Comparison of ENCODE assay signal across 8 mouse cellular contexts in the genomic region with DNA sequence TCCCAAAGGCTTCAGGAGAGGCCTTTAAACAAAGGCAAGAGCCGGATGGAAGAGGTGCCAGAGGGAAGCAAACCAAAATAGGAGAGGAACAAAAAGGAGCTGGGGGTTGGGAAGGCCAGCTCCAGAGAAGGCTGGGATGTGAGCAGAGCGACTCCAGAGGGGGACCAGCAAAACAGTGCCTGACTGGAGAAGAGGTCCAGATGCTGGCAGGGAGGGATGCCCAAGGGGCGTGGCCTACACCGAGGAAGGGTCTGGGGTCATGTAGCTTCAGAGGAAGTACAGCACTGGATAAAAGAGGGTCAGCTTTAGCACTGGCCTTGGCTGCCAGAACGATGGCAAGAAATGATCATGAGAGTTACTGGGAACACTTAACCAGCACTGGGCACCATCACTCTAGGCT. TPM values are rescaled to one million over a fixed set of nuclear protein-coding genes. Genes with fewer than 3 reads are reported as not detected.
A peak's percentile ranks its signal among the peaks of the same experiment; 100 is the strongest.
DNase-seq lines count a peak whose midpoint lies in the region; ATAC-seq and TF ChIP-seq lines count a peak whose summit lies in the region.

No protein-coding gene starts in this region.

- 33% methylated on average over 5 of the region's 5 CpGs for WGBS in forebrain, embryonic 15.5 days
- WGBS in forebrain, embryonic 11.5 days = 34% methylated on average over 5 of the region's 5 CpGs
- 31% methylated on average over 5 of the region's 5 CpGs for WGBS in midbrain, embryonic 10.5 days
- WGBS in midbrain, embryonic 15.5 days = 40% methylated on average over 5 of the region's 5 CpGs
- 22% methylated on average over 5 of the region's 5 CpGs for WGBS in hindbrain, postnatal 0 days
- WGBS in neural tube, embryonic 15.5 days = 26% methylated on average over 5 of the region's 5 CpGs
- WGBS in midbrain, embryonic 11.5 days = 39% methylated on average over 5 of the region's 5 CpGs

- H3K36me3 ChIP-seq in forebrain, embryonic 15.5 days = no peaks in the 10 kb centered on the region
- H3K36me3 ChIP-seq in forebrain, embryonic 11.5 days (ENCODE audit: control insufficient read depth, insufficient read depth, low read length) = no peaks in the 10 kb centered on the region
- H3K36me3 ChIP-seq in midbrain, embryonic 10.5 days = no peaks in the 10 kb centered on the region
- H3K36me3 ChIP-seq in midbrain, embryonic 15.5 days (replicated peaks) = no peaks in the 10 kb centered on the region
- no peaks in the 10 kb centered on the region for H3K36me3 ChIP-seq in hindbrain, postnatal 0 days (ENCODE audit: insufficient read depth, low read length)
- no peaks in the 10 kb centered on the region for H3K36me3 ChIP-seq in neural tube, embryonic 15.5 days
- H3K36me3 ChIP-seq in midbrain, embryonic 11.5 days (ENCODE audit: control insufficient read depth, insufficient read depth, low read length) = no peaks in the 10 kb centered on the region

- ATAC-seq in forebrain, embryonic 15.5 days (replicated peaks) = no peak
- ATAC-seq in forebrain, embryonic 11.5 days (replicated peaks; ENCODE audit: low FRiP score) = no peak; the same call in 1 of the 2 replicates
- no peak for ATAC-seq in midbrain, embryonic 15.5 days (replicated peaks)
- no peak for ATAC-seq in hindbrain, postnatal 0 days
- ATAC-seq in neural tube, embryonic 15.5 days (ENCODE audit: low FRiP score) = no peak
- no peak for ATAC-seq in midbrain, embryonic 11.5 days (ENCODE audit: low FRiP score)

- peak overlapping the region; percentile 43 for H3K27ac ChIP-seq in forebrain, embryonic 15.5 days (replicated peaks)
- H3K27ac ChIP-seq in forebrain, embryonic 11.5 days (ENCODE audit: low read depth, low read length) = no peak overlapping the region
- H3K27ac ChIP-seq in midbrain, embryonic 10.5 days (replicated peaks) = peak overlapping the region; percentile 49
- H3K27ac ChIP-seq in midbrain, embryonic 15.5 days = no peak overlapping the region
- H3K27ac ChIP-seq in hindbrain, postnatal 0 days = peak overlapping the region; percentile 57; the same call in 1 of the 2 replicates
- H3K27ac ChIP-seq in neural tube, embryonic 15.5 days (replicated peaks) = 0 out of 2 replicates have a peak overlapping the region, but pooled peaks have one; percentile 62
- no peak overlapping the region for H3K27ac ChIP-seq in midbrain, embryonic 11.5 days (ENCODE audit: low read depth, low read length)

- H3K4me3 ChIP-seq in forebrain, embryonic 15.5 days = no peak overlapping the region
- no peak overlapping the region for H3K4me3 ChIP-seq in forebrain, embryonic 11.5 days (ENCODE audit: low read depth, low read length)
- no peak overlapping the region for H3K4me3 ChIP-seq in midbrain, embryonic 10.5 days
- H3K4me3 ChIP-seq in midbrain, embryonic 15.5 days = no peak overlapping the region
- no peak overlapping the region for H3K4me3 ChIP-seq in hindbrain, postnatal 0 days (ENCODE audit: low read length)
- no peak overlapping the region for H3K4me3 ChIP-seq in neural tube, embryonic 15.5 days (replicated peaks)
- no peak overlapping the region for H3K4me3 ChIP-seq in midbrain, embryonic 11.5 days (ENCODE audit: low read depth, low read length)

- H3K9me3 ChIP-seq in forebrain, embryonic 15.5 days = no peaks in the 10 kb centered on the region
- no peaks in the 10 kb centered on the region for H3K9me3 ChIP-seq in forebrain, embryonic 11.5 days (ENCODE audit: control insufficient read depth, low read length)
- H3K9me3 ChIP-seq in midbrain, embryonic 10.5 days (replicated peaks) = no peaks in the 10 kb centered on the region
- H3K9me3 ChIP-seq in midbrain, embryonic 15.5 days = no peaks in the 10 kb centered on the region
- H3K9me3 ChIP-seq in hindbrain, postnatal 0 days (ENCODE audit: low read length) = no peaks in the 10 kb centered on the region
- H3K9me3 ChIP-seq in neural tube, embryonic 15.5 days (replicated peaks) = no peaks in the 10 kb centered on the region
- H3K9me3 ChIP-seq in midbrain, embryonic 11.5 days (ENCODE audit: control insufficient read depth, low read length) = no peaks in the 10 kb centered on the region

- peaks cover 34% of the 10 kb centered on the region for H3K4me1 ChIP-seq in forebrain, embryonic 15.5 days
- H3K4me1 ChIP-seq in forebrain, embryonic 11.5 days (replicated peaks; ENCODE audit: control insufficient read depth, insufficient read depth, low read length) = peaks cover 16% of the 10 kb centered on the region
- peaks cover 44% of the 10 kb centered on the region for H3K4me1 ChIP-seq in midbrain, embryonic 10.5 days
- peaks cover 31% of the 10 kb centered on the region for H3K4me1 ChIP-seq in midbrain, embryonic 15.5 days
- H3K4me1 ChIP-seq in hindbrain, postnatal 0 days (ENCODE audit: insufficient read depth, low read length) = peaks cover 27% of the 10 kb centered on the region
- H3K4me1 ChIP-seq in neural tube, embryonic 15.5 days = peaks cover 58% of the 10 kb centered on the region
- H3K4me1 ChIP-seq in midbrain, embryonic 11.5 days (ENCODE audit: control insufficient read depth, insufficient read depth, low read length) = peaks cover 6% of the 10 kb centered on the region

- no peak for DNase-seq in forebrain, embryonic 11.5 days (ENCODE audit: low spot score)
- DNase-seq in midbrain, embryonic 10.5 days (ENCODE audit: low spot score) = no peak
- no peak for DNase-seq in hindbrain, postnatal 0 days (ENCODE audit: low spot score)
- DNase-seq in adrenal gland, adult (ENCODE audit: inconsistent age in 2 of 2, low spot score in 1 of 2) = no peak
- no peak for DNase-seq in midbrain, embryonic 11.5 days (ENCODE audit: low spot score, missing footprints)

- no peak overlapping the region for H3K4me2 ChIP-seq in forebrain, embryonic 15.5 days (replicated peaks)
- no peak overlapping the region for H3K4me2 ChIP-seq in forebrain, embryonic 11.5 days (ENCODE audit: low read depth, low read length, severe bottlenecking)
- no peak overlapping the region for H3K4me2 ChIP-seq in midbrain, embryonic 15.5 days
- H3K4me2 ChIP-seq in hindbrain, postnatal 0 days (ENCODE audit: low read depth, low read length) = no peak overlapping the region
- no peak overlapping the region for H3K4me2 ChIP-seq in neural tube, embryonic 15.5 days
- no peak overlapping the region for H3K4me2 ChIP-seq in midbrain, embryonic 11.5 days

- no peak for TF ChIP-seq CTCF in hindbrain, postnatal 0 days (IDR thresholded peaks at IDR 0.05; ENCODE audit: low read depth)

- no peaks in the 10 kb centered on the region for H3K27me3 ChIP-seq in forebrain, embryonic 15.5 days
- no peaks in the 10 kb centered on the region for H3K27me3 ChIP-seq in forebrain, embryonic 11.5 days (ENCODE audit: control insufficient read depth, insufficient read depth, low read length)
- H3K27me3 ChIP-seq in midbrain, embryonic 10.5 days (ENCODE audit: low read depth, poor library complexity, severe bottlenecking) = peaks cover 21% of the 10 kb centered on the region; the same call in 1 of the 2 replicates
- no peaks in the 10 kb centered on the region for H3K27me3 ChIP-seq in midbrain, embryonic 15.5 days (replicated peaks)
- H3K27me3 ChIP-seq in hindbrain, postnatal 0 days (ENCODE audit: insufficient read depth, low read length) = no peaks in the 10 kb centered on the region
- H3K27me3 ChIP-seq in neural tube, embryonic 15.5 days (replicated peaks) = no peaks in the 10 kb centered on the region; the same call in none of the 2 replicates
- no peaks in the 10 kb centered on the region for H3K27me3 ChIP-seq in midbrain, embryonic 11.5 days (ENCODE audit: control insufficient read depth, insufficient read depth, low read length)

- no peak overlapping the region for H3K9ac ChIP-seq in forebrain, embryonic 15.5 days (replicated peaks)
- H3K9ac ChIP-seq in forebrain, embryonic 11.5 days (ENCODE audit: low read length) = no peak overlapping the region
- H3K9ac ChIP-seq in midbrain, embryonic 15.5 days = no peak overlapping the region
- no peak overlapping the region for H3K9ac ChIP-seq in hindbrain, postnatal 0 days (replicated peaks; ENCODE audit: low read length)
- H3K9ac ChIP-seq in neural tube, embryonic 15.5 days (replicated peaks) = no peak overlapping the region
- no peak overlapping the region for H3K9ac ChIP-seq in midbrain, embryonic 11.5 days (ENCODE audit: low read length)

RNA-seq across cellular contexts. Expression of a gene that starts 8.4 kb away (rescaled TPM):
- 6.7 and 6.8 TPM in 2 replicates for polyA plus RNA-seq in forebrain, embryonic 15.5 days (2015; fragmentation: Nextera tagmentation; extraction: Ambion mirVana)
- polyA plus RNA-seq in forebrain, embryonic 11.5 days (2014; fragmentation: Nextera tagmentation; extraction: Ambion mirVana) = 1.9 and 2.5 TPM in 2 replicates
- polyA plus RNA-seq in midbrain, embryonic 10.5 days (2016; fragmentation: Nextera tagmentation; extraction: Ambion mirVana) = 1.8 and 2.7 TPM in 2 replicates
- 12.7 and 13.4 TPM in 2 replicates for polyA plus RNA-seq in midbrain, embryonic 15.5 days (2015; fragmentation: Nextera tagmentation; extraction: Ambion mirVana)
- 33.7 and 35.0 TPM in 2 replicates for total RNA-seq in hindbrain, postnatal 0 days (2014; rRNA removed)
- 9.0 and 10.9 TPM in 2 replicates for polyA plus RNA-seq in hindbrain, postnatal 0 days (2015; fragmentation: Nextera tagmentation; extraction: Ambion mirVana)
- 11.2 and 12.2 TPM in 2 replicates for polyA plus RNA-seq in neural tube, embryonic 15.5 days (2015; fragmentation: Nextera tagmentation; extraction: Ambion mirVana)
- polyA plus RNA-seq in midbrain, embryonic 11.5 days (2014; fragmentation: Nextera tagmentation; extraction: Ambion mirVana) = 1.2 and 1.3 TPM in 2 replicates

RNA-seq across cellular contexts. Expression of a gene that starts 55.8 kb away (rescaled TPM):
- polyA plus RNA-seq in forebrain, embryonic 15.5 days (2015; fragmentation: Nextera tagmentation; extraction: Ambion mirVana) = 0.18 and 0.26 TPM in 2 replicates
- 1.8 and 2.1 TPM in 2 replicates for polyA plus RNA-seq in forebrain, embryonic 11.5 days (2014; fragmentation: Nextera tagmentation; extraction: Ambion mirVana)
- 2.1 and 2.2 TPM in 2 replicates for polyA plus RNA-seq in midbrain, embryonic 10.5 days (2016; fragmentation: Nextera tagmentation; extraction: Ambion mirVana)
- polyA plus RNA-seq in midbrain, embryonic 15.5 days (2015; fragmentation: Nextera tagmentation; extraction: Ambion mirVana) = 0.62 and 0.79 TPM in 2 replicates
- total RNA-seq in hindbrain, postnatal 0 days (2014; rRNA removed) = 5.1 and 5.9 TPM in 2 replicates
- polyA plus RNA-seq in hindbrain, postnatal 0 days (2015; fragmentation: Nextera tagmentation; extraction: Ambion mirVana) = 1.7 and 2.0 TPM in 2 replicates
- polyA plus RNA-seq in neural tube, embryonic 15.5 days (2015; fragmentation: Nextera tagmentation; extraction: Ambion mirVana) = 0.79 and 1.7 TPM in 2 replicates
- 1.4 and 1.7 TPM in 2 replicates for polyA plus RNA-seq in midbrain, embryonic 11.5 days (2014; fragmentation: Nextera tagmentation; extraction: Ambion mirVana)

Comparison
In these comparisons a context has a peak if more than half of its experiments do, and no peak if none do; other contexts are left out.
1. H3K27ac ChIP-seq: peak in forebrain, embryonic 15.5 days (single experiment), midbrain, embryonic 10.5 days (single experiment), hindbrain, postnatal 0 days (single experiment) and neural tube, embryonic 15.5 days (single experiment); none in forebrain, embryonic 11.5 days (single experiment), midbrain, embryonic 15.5 days (single experiment) and midbrain, embryonic 11.5 days (single experiment).